Mouse (Mus musculus): ENCODE measurements at regions not wholly inside any gene's neighbourhood (a gene's known extent, or its start where the extent isn't known, plus 50 kb on each side); places are given as distances from the start of the nearest gene placed in this dataset.

- Histone ChIP-seq H3K4me2 (ENCODE audit: low read length) (no peak overlapping the region), H3K4me1 (ENCODE audit: control insufficient read depth in 2 of 2, insufficient read depth in 2 of 2, low read length in 2 of 2) (peaks cover 7 to 8% of the 10 kb centered on the region in 2 experiments; a peak in 3 of 4 replicates), H3K27ac (replicated peaks in 1 of 2; ENCODE audit: control insufficient read depth in 1 of 2, insufficient read depth in 1 of 2, low read depth in 2 of 2, low read length in 2 of 2) (no peak overlapping the region), H3K27me3 (ENCODE audit: control insufficient read depth, insufficient read depth, low read length) (no peaks in the 10 kb centered on the region), H3K36me3 (ENCODE audit: control insufficient read depth, insufficient read depth, low read length) (no peaks in the 10 kb centered on the region), H3K4me3 (ENCODE audit: control insufficient read depth in 1 of 2, insufficient read depth in 1 of 2, low read depth in 1 of 2, low read length in 2 of 2) (no peak overlapping the region), H3K9me3 (ENCODE audit: control insufficient read depth, low read length) (no peaks in the 10 kb centered on the region), H3K9ac (ENCODE audit: low read length) (no peak overlapping the region)
- ATAC-seq (ENCODE audit: insufficient number of reproducible peaks, insufficient read depth, low FRiP score, low read depth), result no peak
Observed at GRCm38 (mm10) chr2:113902406-113902805, 53.9 kb upstream of the Arhgap11a start.

- Histone ChIP-seq H3K9me3 (ENCODE audit: control insufficient read depth, low read length) (no peaks in the 10 kb centered on the region), H3K36me3 (ENCODE audit: control insufficient read depth, insufficient read depth, low read length) (no peaks in the 10 kb centered on the region), H3K4me2 (ENCODE audit: low read length) (no peak overlapping the region), H3K27me3 (ENCODE audit: control insufficient read depth, insufficient read depth, low read length) (no peaks in the 10 kb centered on the region), H3K4me3 (ENCODE audit: control insufficient read depth in 1 of 2, insufficient read depth in 1 of 2, low read depth in 1 of 2, low read length in 2 of 2) (no peak overlapping the region), H3K9ac (ENCODE audit: low read length) (no peak overlapping the region), H3K4me1 (ENCODE audit: control insufficient read depth in 2 of 2, insufficient read depth in 2 of 2, low read length in 2 of 2) (peaks cover 7 to 8% of the 10 kb centered on the region in 2 experiments; a peak in 3 of 4 replicates), H3K27ac (replicated peaks in 1 of 2; ENCODE audit: control insufficient read depth in 1 of 2, insufficient read depth in 1 of 2, low read depth in 2 of 2, low read length in 2 of 2) (no peak overlapping the region)
- no peak for ATAC-seq (ENCODE audit: insufficient number of reproducible peaks, insufficient read depth, low FRiP score, low read depth)
- 40% methylated on average over 5 of the region's 5 CpGs for WGBS
Observed at GRCm38 (mm10) chr2:113900496-113900895, 52.0 kb upstream of the Arhgap11a start.

- H3K9ac ChIP-seq (ENCODE audit: low read length), result no peak overlapping the region
- H3K27ac ChIP-seq (replicated peaks in 1 of 2; ENCODE audit: control insufficient read depth in 1 of 2, insufficient read depth in 1 of 2, low read depth in 2 of 2, low read length in 2 of 2), result no peak overlapping the region
- H3K4me3 ChIP-seq (ENCODE audit: control insufficient read depth in 1 of 2, insufficient read depth in 1 of 2, low read depth in 1 of 2, low read length in 2 of 2), result no peak overlapping the region
- H3K36me3 ChIP-seq (ENCODE audit: control insufficient read depth, insufficient read depth, low read length), result no peaks in the 10 kb centered on the region
- ATAC-seq (ENCODE audit: insufficient number of reproducible peaks, insufficient read depth, low FRiP score, low read depth), result no peak
- no peaks in the 10 kb centered on the region for H3K9me3 ChIP-seq (ENCODE audit: control insufficient read depth, low read length)
- H3K4me1 ChIP-seq (ENCODE audit: control insufficient read depth in 2 of 2, insufficient read depth in 2 of 2, low read length in 2 of 2), result peaks cover 7 to 8% of the 10 kb centered on the region in 2 experiments; a peak in 3 of 4 replicates
- no peaks in the 10 kb centered on the region for H3K27me3 ChIP-seq (ENCODE audit: control insufficient read depth, insufficient read depth, low read length)
- no peak overlapping the region for H3K4me2 ChIP-seq (ENCODE audit: low read length)
- 39% methylated on average over 6 of the region's 6 CpGs for WGBS
Observed at GRCm38 (mm10) chr2:113898747-113899146, 50.3 kb upstream of the Arhgap11a start.
